Mouse (Mus musculus) liver, embryonic 14.5 days (tissue): ENCODE measurements at regions not wholly inside any gene's neighbourhood (a gene's known extent, or its start where the extent isn't known, plus 50 kb on each side); places are given as distances from the start of the nearest gene placed in this dataset.

Source experiments
- ATAC-seq: fragments of 200-750 bp; cut with Nextera tagmentation; 2 replicates; pipeline ENCODE4 v1.8.0; 2017; ENCODE audit warnings: moderate number of reproducible peaks, mild to moderate bottlenecking, moderate library complexity; ENCODE audit not compliant: insufficient read depth
- DNase-seq, 3 experiments: peaks; one replicate each; pipeline ENCODE4 v3.0.0-alpha.2; 2012 to 2013; ENCODE audit warnings: low read depth in 3 of 3, low spot score in 3 of 3
- H3K27ac ChIP-seq: fragments of 300-500 bp; sonication (generic); 2 replicates; pipeline ENCODE4 v1.5.1; 2014; ENCODE audit warnings: moderate library complexity, mild to moderate bottlenecking, control low read depth, inconsistent platforms
- H3K27me3 ChIP-seq: fragments of 300-500 bp; sonication (generic); 2 replicates; pipeline ENCODE4 v1.6.1; 2014; ENCODE audit warnings: mild to moderate bottlenecking, low read length, moderate library complexity; ENCODE audit not compliant: control insufficient read depth, insufficient read depth
- H3K36me3 ChIP-seq: fragments of 300-500 bp; sonication (generic); replicated peaks from 2 replicates; pipeline ENCODE4 v1.6.1; 2014; ENCODE audit warnings: low read depth; ENCODE audit not compliant: control insufficient read depth, insufficient read depth
- H3K4me1 ChIP-seq, 2 experiments: fragments of 200-500 bp in 1 of 2; fragments of 300-500 bp in 1 of 2; sonication (generic) in 1 of 2; replicated peaks; 2 replicates each; pipeline ENCODE4 v1.6.1; 2012 to 2014; ENCODE audit warnings: antibody characterized with exemption in 1 of 2, inconsistent platforms in 1 of 2, low read length in 1 of 2; ENCODE audit not compliant: control insufficient read depth in 2 of 2, insufficient read depth in 2 of 2
- H3K4me2 ChIP-seq: fragments of 300-500 bp; sonication (generic); 2 replicates; pipeline ENCODE4 v1.6.1; 2014; ENCODE audit warnings: low read depth, mild to moderate bottlenecking, control low read depth, moderate library complexity
- H3K4me3 ChIP-seq, 2 experiments: fragments of 200-500 bp in 1 of 2; fragments of 300-500 bp in 1 of 2; sonication (generic) in 1 of 2; 2 replicates each; pipeline ENCODE4 v1.5.1; 2012 to 2014; ENCODE audit warnings: low read depth in 2 of 2, low read length in 2 of 2, mild to moderate bottlenecking in 2 of 2, control low read depth in 1 of 2, inconsistent platforms in 1 of 2, moderate library complexity in 1 of 2; ENCODE audit not compliant: insufficient read depth in 1 of 2
- H3K9ac ChIP-seq: fragments of 300-500 bp; sonication (generic); replicated peaks from 2 replicates; pipeline ENCODE4 v1.6.1; 2014; ENCODE audit warnings: mild to moderate bottlenecking, control low read depth, moderate library complexity
- H3K9me3 ChIP-seq: fragments of 300-500 bp; sonication (generic); 2 replicates; pipeline ENCODE4 v1.6.1; 2016; ENCODE audit warnings: low read length, mixed read lengths; ENCODE audit not compliant: control insufficient read depth
- CTCF ChIP-seq: IDR thresholded peaks from 2 replicates; pipeline ENCODE4 v1.5.1; 2016; ENCODE audit warnings: antibody characterized with exemption, low read depth, control low read depth
- EP300 ChIP-seq: IDR thresholded peaks from 2 replicates; pipeline ENCODE4 v1.6.1; 2016; ENCODE audit warnings: antibody characterized with exemption, low read depth
- WGBS: fragments of 180-500 bp; shearing (Covaris S2); extraction: QIAGEN DNeasy Blood & Tissue Kit; methylation state at CpG from one replicate; pipeline ENCODE4 v1.1.7; 2014; ENCODE audit not compliant: insufficient replicate concordance; 5-methylcytosine and 5-hydroxymethylcytosine counted together

DNA sequence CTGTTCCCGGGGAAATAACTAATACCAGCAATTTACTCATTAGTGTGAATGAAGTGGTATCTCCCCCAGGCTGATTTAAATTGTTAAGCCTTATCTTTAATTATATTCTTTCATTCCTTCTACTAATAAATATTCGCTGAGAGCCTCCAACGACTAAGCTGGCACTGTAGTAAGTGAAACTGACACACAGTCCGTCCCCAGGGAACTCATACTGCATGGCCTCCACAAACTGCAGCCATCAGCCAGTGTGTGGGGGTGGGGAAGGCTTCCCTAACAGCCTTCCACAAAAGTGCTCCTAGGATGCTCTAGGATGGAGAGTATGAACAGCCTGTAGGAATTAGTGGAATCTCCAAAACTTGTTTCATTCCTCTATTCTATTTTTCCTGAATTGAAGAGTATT is 81.0 kb upstream of the Mast4 start:
- Histone ChIP-seq H3K4me3 (no peak overlapping the region), H3K9ac (no peak overlapping the region), H3K9me3 (no peaks in the 10 kb centered on the region), H3K4me2 (no peak overlapping the region), H3K4me1 (no peaks in the 10 kb centered on the region), H3K27ac (no peak overlapping the region), H3K27me3 (no peaks in the 10 kb centered on the region), H3K36me3 (no peaks in the 10 kb centered on the region)
- DNase-seq = no peak
- TF ChIP-seq EP300 (no peak), CTCF (no peak)
- ATAC-seq = no peak
- WGBS = 52% methylated on average over 4 of the region's 4 CpGs

GRCm38 (mm10) chr13:103412566-103412965 is 78.3 kb upstream of the Mast4 start:
- 15% methylated on average over 2 of the region's 2 CpGs for WGBS

GRCm38 (mm10) chr13:103409286-103409685 is 75.0 kb upstream of the Mast4 start:
- Histone ChIP-seq H3K36me3 (no peaks in the 10 kb centered on the region), H3K4me1 (no peaks in the 10 kb centered on the region), H3K4me3 (no peak overlapping the region), H3K9ac (no peak overlapping the region), H3K27ac (no peak overlapping the region), H3K9me3 (no peaks in the 10 kb centered on the region), H3K27me3 (no peaks in the 10 kb centered on the region), H3K4me2 (no peak overlapping the region)
- no peak for TF ChIP-seq EP300
- no peak for TF ChIP-seq CTCF
- ATAC-seq (no peak), DNase-seq (no peak)
- 56% methylated on average over 7 of the region's 7 CpGs for WGBS

More at GRCm38 (mm10) chr13:103412566-103412965, 78.3 kb upstream of the Mast4 start:
- Histone ChIP-seq H3K4me3 (no peak overlapping the region), H3K4me2 (no peak overlapping the region), H3K36me3 (no peaks in the 10 kb centered on the region), H3K4me1 (no peaks in the 10 kb centered on the region), H3K9me3 (no peaks in the 10 kb centered on the region), H3K27me3 (no peaks in the 10 kb centered on the region), H3K27ac (no peak overlapping the region), H3K9ac (no peak overlapping the region)
- no peak for ATAC-seq
- TF ChIP-seq CTCF (no peak), EP300 (no peak)
- DNase-seq = no peak

GRCm38 (mm10) chr13:103396526-103397020 is 62.3 kb upstream of the Mast4 start:
- H3K4me2 ChIP-seq = no peak overlapping the region
- no peak for TF ChIP-seq EP300
- no peak for TF ChIP-seq CTCF
- 48% methylated on average over 2 of the region's 2 CpGs for WGBS
- H3K4me1 ChIP-seq = peaks cover 0 to 1% of the 10 kb centered on the region in 2 experiments; a peak in 1 of 4 replicates
- no peaks in the 10 kb centered on the region for H3K27me3 ChIP-seq
- no peak for DNase-seq
- no peaks in the 10 kb centered on the region for H3K36me3 ChIP-seq
- H3K4me3 ChIP-seq = no peak overlapping the region
- no peaks in the 10 kb centered on the region for H3K9me3 ChIP-seq
- no peak overlapping the region for H3K27ac ChIP-seq
- H3K9ac ChIP-seq = no peak overlapping the region
- no peak for ATAC-seq

- 7% methylated on average over 9 of the region's 9 CpGs for WGBS
- Histone ChIP-seq H3K4me2 (no peak overlapping the region), H3K9ac (no peak overlapping the region), H3K36me3 (no peaks in the 10 kb centered on the region), H3K4me3 (no peak overlapping the region), H3K27me3 (no peaks in the 10 kb centered on the region), H3K4me1 (peaks cover 0 to 1% of the 10 kb centered on the region in 2 experiments; a peak in 1 of 4 replicates), H3K9me3 (no peaks in the 10 kb centered on the region), H3K27ac (no peak overlapping the region)
- DNase-seq (no peak), ATAC-seq (no peak)
- TF ChIP-seq EP300 (no peak), CTCF (no peak)
Observed at GRCm38 (mm10) chr13:103396099-103396498, 61.8 kb upstream of the Mast4 start.
